Comparison of ENCODE assay signal across 8 mouse cellular contexts in the genomic region with DNA sequence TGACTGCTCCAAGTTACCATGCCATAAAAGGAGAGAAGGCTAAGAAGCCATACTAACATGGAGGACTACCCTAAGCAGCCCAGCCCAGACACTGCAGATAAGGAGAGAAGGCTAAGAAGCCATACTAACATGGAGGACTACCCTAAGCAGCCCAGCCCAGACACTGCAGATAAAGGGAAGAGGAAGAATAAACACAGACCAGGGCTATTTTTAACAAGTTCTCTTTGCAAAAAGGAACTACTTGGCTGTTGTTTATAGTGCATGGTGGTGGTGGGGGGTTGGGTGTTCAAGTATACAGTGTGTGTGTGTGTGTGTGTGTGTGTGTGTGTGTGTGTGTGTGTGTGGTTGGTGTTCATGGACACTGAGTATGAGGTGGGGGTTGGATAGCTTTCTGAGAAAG.
A peak's percentile ranks its signal among the peaks of the same experiment; 100 is the strongest.
DNase-seq lines count a peak whose midpoint lies in the region; ATAC-seq lines count a peak whose summit lies in the region.
"Not testable (repeated sequence)": the region's sequence is repeated elsewhere in the genome, so short reads cannot be mapped to it uniquely, and the experiment has no call there.

No protein-coding gene starts in this region.

- ATAC-seq in intestine, embryonic 16.5 days, result peak; percentile 7; the same call in 1 of the 2 replicates
- peak; percentile 57; the same call in 1 of the 2 replicates for ATAC-seq in liver, embryonic 12.5 days
- ATAC-seq in lung, embryonic 15.5 days (ENCODE audit: borderline replicate concordance, extremely low read depth, low FRiP score, low TSS enrichment), result peak; percentile 52; the same call in 1 of the 2 replicates
- peak; percentile 93 for ATAC-seq in monocyte, adult 5-6 weeks (replicated peaks; ENCODE audit: insufficient number of reproducible peaks, low FRiP score, low TSS enrichment, poor library complexity, severe bottlenecking)

- not testable (repeated sequence) for H3K4me2 ChIP-seq in intestine, embryonic 16.5 days (ENCODE audit: low read depth, low read length); liver, embryonic 12.5 days; lung, embryonic 15.5 days

- H3K27ac ChIP-seq in intestine, embryonic 16.5 days (ENCODE audit: low read length); liver, embryonic 12.5 days; lung, embryonic 15.5 days: not testable (repeated sequence)

- not testable (repeated sequence) for H3K9ac ChIP-seq in intestine, embryonic 16.5 days (ENCODE audit: low read depth, low read length); liver, embryonic 12.5 days; lung, embryonic 15.5 days

- H3K36me3 ChIP-seq in intestine, embryonic 16.5 days (ENCODE audit: control insufficient read depth, insufficient read depth, low read length); splenic B cell, adult 2 months (ENCODE audit: control insufficient read depth, insufficient read depth, low read length, poor library complexity, severe bottlenecking): not testable (repeated sequence)
- H3K36me3 ChIP-seq in liver, embryonic 12.5 days, result peaks cover 14% of the 10 kb centered on the region
- H3K36me3 ChIP-seq in lung, embryonic 15.5 days, result peaks cover 12% of the 10 kb centered on the region

- H3K4me3 ChIP-seq in intestine, embryonic 16.5 days (ENCODE audit: low read length); liver, embryonic 12.5 days; lung, embryonic 15.5 days: not testable (repeated sequence)

- not testable (repeated sequence) for H3K9me3 ChIP-seq in intestine, embryonic 16.5 days (ENCODE audit: control insufficient read depth, low read length); liver, embryonic 12.5 days (replicated peaks); lung, embryonic 15.5 days

- H3K4me1 ChIP-seq in intestine, embryonic 16.5 days (ENCODE audit: control insufficient read depth, insufficient read depth, low read length); liver, embryonic 12.5 days; lung, embryonic 15.5 days: not testable (repeated sequence)

- DNase-seq in B cell, adult 2 months, result peak; percentile 41 to 52
- DNase-seq in brain, adult 2 months (ENCODE audit: low read depth, low spot score), result peak; percentile 25
- DNase-seq in lung, postnatal 36 days, result peak; percentile 40
- DNase-seq in splenic B cell, adult 2 months (ENCODE audit: low read depth, low spot score), result peak; percentile 51

- not testable (repeated sequence) for H3K27me3 ChIP-seq in intestine, embryonic 16.5 days (replicated peaks; ENCODE audit: control insufficient read depth, insufficient read depth, low read length); liver, embryonic 12.5 days (replicated peaks); lung, embryonic 15.5 days; splenic B cell, adult 2 months (ENCODE audit: control insufficient read depth, insufficient read depth, low read length, poor library complexity, severe bottlenecking)

Comparison
In these comparisons a context has a peak if more than half of its experiments do, and no peak if none do; other contexts are left out.
1. ATAC-seq: peak in every context shown above with its lines; median percentile 93 in monocyte, adult 5-6 weeks; 57 in liver, embryonic 12.5 days; 52 in lung, embryonic 15.5 days; 7 in intestine, embryonic 16.5 days.